Mouse (Mus musculus): ENCODE measurements around the gene Atg101.

Atg101 gene

GRCm38 (mm10) chr15:101308440-101309348, 24.6 kb downstream of the Atg101 start:
- Histone ChIP-seq H3K27me3 (ENCODE audit: control insufficient read depth, insufficient read depth, low read length, poor library complexity, severe bottlenecking) (no peaks in the 10 kb centered on the region), H3K36me3 (ENCODE audit: control insufficient read depth, insufficient read depth, low read length, poor library complexity, severe bottlenecking) (no peaks in the 10 kb centered on the region)
- no peak for DNase-seq (ENCODE audit: low read depth, low spot score)

GRCm38 (mm10) chr15:101309493-101309892, 25.4 kb downstream of the Atg101 start:
- H3K27me3 ChIP-seq (ENCODE audit: control insufficient read depth, insufficient read depth, low read length, poor library complexity, severe bottlenecking): no peaks in the 10 kb centered on the region
- no peaks in the 10 kb centered on the region for H3K36me3 ChIP-seq (ENCODE audit: control insufficient read depth, insufficient read depth, low read length, poor library complexity, severe bottlenecking)
- peak; percentile 47 for DNase-seq (ENCODE audit: low read depth, low spot score)

GRCm38 (mm10) chr15:101311087-101311770, 27.2 kb downstream of the Atg101 start:
- no peaks in the 10 kb centered on the region for H3K27me3 ChIP-seq (ENCODE audit: control insufficient read depth, insufficient read depth, low read length, poor library complexity, severe bottlenecking)
- H3K36me3 ChIP-seq (ENCODE audit: control insufficient read depth, insufficient read depth, low read length, poor library complexity, severe bottlenecking): no peaks in the 10 kb centered on the region
- DNase-seq (ENCODE audit: low read depth, low spot score): no peak

- DNase-seq (ENCODE audit: low read depth, low spot score): no peak
- Histone ChIP-seq H3K27me3 (ENCODE audit: control insufficient read depth, insufficient read depth, low read length, poor library complexity, severe bottlenecking) (no peaks in the 10 kb centered on the region), H3K36me3 (ENCODE audit: control insufficient read depth, insufficient read depth, low read length, poor library complexity, severe bottlenecking) (no peaks in the 10 kb centered on the region)
These were observed 27.9 kb downstream of the Atg101 start for GRCm38 (mm10) chr15:101312006-101312405.

- no peaks in the 10 kb centered on the region for H3K36me3 ChIP-seq (ENCODE audit: control insufficient read depth, insufficient read depth, low read length, poor library complexity, severe bottlenecking)
These were observed 31.3 kb downstream of the Atg101 start for GRCm38 (mm10) chr15:101315378-101315777.

GRCm38 (mm10) chr15:101315832-101316231, 31.8 kb downstream of the Atg101 start:
- Histone ChIP-seq H3K36me3 (ENCODE audit: control insufficient read depth, insufficient read depth, low read length, poor library complexity, severe bottlenecking) (no peaks in the 10 kb centered on the region), H3K27me3 (ENCODE audit: control insufficient read depth, insufficient read depth, low read length, poor library complexity, severe bottlenecking) (no peaks in the 10 kb centered on the region)
- DNase-seq (ENCODE audit: low read depth, low spot score): peak; percentile 93

More at GRCm38 (mm10) chr15:101315378-101315777, 31.3 kb downstream of the Atg101 start:
- no peaks in the 10 kb centered on the region for H3K27me3 ChIP-seq (ENCODE audit: control insufficient read depth, insufficient read depth, low read length, poor library complexity, severe bottlenecking)
- DNase-seq (ENCODE audit: low read depth, low spot score): no peak

- no peaks in the 10 kb centered on the region for H3K27me3 ChIP-seq (ENCODE audit: control insufficient read depth, insufficient read depth, low read length, poor library complexity, severe bottlenecking)
- no peak for DNase-seq (ENCODE audit: low read depth, low spot score)
- H3K36me3 ChIP-seq (ENCODE audit: control insufficient read depth, insufficient read depth, low read length, poor library complexity, severe bottlenecking): no peaks in the 10 kb centered on the region
These were observed 32.3 kb downstream of the Atg101 start for GRCm38 (mm10) chr15:101316279-101316912.

GRCm38 (mm10) chr15:101316913-101317813, 33.1 kb downstream of the Atg101 start:
- Histone ChIP-seq H3K27me3 (ENCODE audit: control insufficient read depth, insufficient read depth, low read length, poor library complexity, severe bottlenecking) (no peaks in the 10 kb centered on the region), H3K36me3 (ENCODE audit: control insufficient read depth, insufficient read depth, low read length, poor library complexity, severe bottlenecking) (no peaks in the 10 kb centered on the region)
- no peak for DNase-seq (ENCODE audit: low read depth, low spot score)

GRCm38 (mm10) chr15:101317814-101318500, 33.9 kb downstream of the Atg101 start:
- no peaks in the 10 kb centered on the region for H3K27me3 ChIP-seq (ENCODE audit: control insufficient read depth, insufficient read depth, low read length, poor library complexity, severe bottlenecking)
- H3K36me3 ChIP-seq (ENCODE audit: control insufficient read depth, insufficient read depth, low read length, poor library complexity, severe bottlenecking): no peaks in the 10 kb centered on the region
- DNase-seq (ENCODE audit: low read depth, low spot score): peak; percentile 29

- peak; percentile 62 for DNase-seq (ENCODE audit: low read depth, low spot score)
- H3K36me3 ChIP-seq (ENCODE audit: control insufficient read depth, insufficient read depth, low read length, poor library complexity, severe bottlenecking): no peaks in the 10 kb centered on the region
These were observed 35.1 kb downstream of the Atg101 start for GRCm38 (mm10) chr15:101318889-101319765.

GRCm38 (mm10) chr15:101320010-101320617, 36.0 kb downstream of the Atg101 start:
- no peaks in the 10 kb centered on the region for H3K27me3 ChIP-seq (ENCODE audit: control insufficient read depth, insufficient read depth, low read length, poor library complexity, severe bottlenecking)

More at GRCm38 (mm10) chr15:101318889-101319765, 35.1 kb downstream of the Atg101 start:
- no peaks in the 10 kb centered on the region for H3K27me3 ChIP-seq (ENCODE audit: control insufficient read depth, insufficient read depth, low read length, poor library complexity, severe bottlenecking)

GRCm38 (mm10) chr15:101320618-101321041, 36.6 kb downstream of the Atg101 start:
- no peaks in the 10 kb centered on the region for H3K27me3 ChIP-seq (ENCODE audit: control insufficient read depth, insufficient read depth, low read length, poor library complexity, severe bottlenecking)
- H3K36me3 ChIP-seq (ENCODE audit: control insufficient read depth, insufficient read depth, low read length, poor library complexity, severe bottlenecking): no peaks in the 10 kb centered on the region
- no peak for DNase-seq (ENCODE audit: low read depth, low spot score)

More at GRCm38 (mm10) chr15:101320010-101320617, 36.0 kb downstream of the Atg101 start:
- no peaks in the 10 kb centered on the region for H3K36me3 ChIP-seq (ENCODE audit: control insufficient read depth, insufficient read depth, low read length, poor library complexity, severe bottlenecking)
- no peak for DNase-seq (ENCODE audit: low read depth, low spot score)
